Mouse (Mus musculus) liver, postnatal 0 days (tissue): ENCODE data around the gene Pklr.

ENCODE experiments used
- CTCF ChIP-seq: sonication (generic); IDR thresholded peaks from 2 replicates; pipeline ENCODE4 v1.5.1; 2016; ENCODE audit warnings: antibody characterized with exemption, low read depth
- EP300 ChIP-seq: IDR thresholded peaks from 2 replicates; pipeline ENCODE4 v1.6.1; 2016; ENCODE audit warnings: antibody characterized with exemption, low read depth, mild to moderate bottlenecking

DNA sequence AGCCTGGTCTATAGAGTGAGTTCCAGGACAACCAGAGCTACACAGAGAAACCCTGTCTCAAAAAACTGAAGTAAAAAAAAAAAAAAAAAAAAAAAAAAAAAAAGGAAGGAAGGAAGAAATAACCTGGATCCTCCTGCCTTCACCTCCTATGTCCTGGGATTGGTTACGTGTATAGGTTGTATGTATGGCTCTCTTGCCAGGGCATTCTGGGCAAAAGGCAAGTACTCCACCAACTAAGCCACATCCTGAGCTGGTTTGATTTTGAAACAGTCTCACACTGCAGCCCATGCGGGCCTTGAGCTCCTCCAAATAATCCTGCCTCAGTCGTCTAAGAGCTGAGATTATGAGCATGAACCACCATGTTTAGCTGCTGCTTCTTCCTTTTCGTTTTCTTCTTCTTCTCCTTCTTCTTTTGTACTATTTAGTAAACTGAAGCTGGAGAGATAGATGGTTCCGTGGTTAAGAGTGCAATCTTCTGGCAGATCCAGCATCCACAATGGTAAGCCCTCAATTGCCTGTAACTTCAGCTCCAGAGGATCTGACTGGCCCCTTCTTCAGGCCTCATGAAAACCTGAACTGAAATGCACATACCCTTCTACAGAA, 27.8 kb downstream of the Pklr start:
- TF ChIP-seq CTCF: no peak
- no peak for TF ChIP-seq EP300
